Mouse (Mus musculus) heart, adult 2 months (tissue): Measurements from ENCODE around the gene Kcnk6. TPM values are rescaled to one million over a fixed set of nuclear protein-coding genes. Genes with fewer than 3 reads are reported as not detected.
"Not testable (repeated sequence)": the region's sequence is repeated elsewhere in the genome, so short reads cannot be mapped to it uniquely, and the experiment has no call there.

Experiments used
- DNase-seq, 2 experiments: peaks; one replicate each; pipeline ENCODE4 v3.0.0; 2021
- H3K27ac ChIP-seq: fragments of 200-600 bp; 2 replicates; pipeline ENCODE4 v1.8.1; 2022
- H3K27me3 ChIP-seq: fragments of 200-500 bp; 2 replicates; pipeline ENCODE4 v1.6.1; 2012; ENCODE audit warnings: mild to moderate bottlenecking, low read length, inconsistent platforms, mixed read lengths; ENCODE audit not compliant: control insufficient read depth, insufficient read depth
- H3K36me3 ChIP-seq: fragments of 200-500 bp; 2 replicates; pipeline ENCODE4 v1.6.1; 2012; ENCODE audit warnings: low read length, inconsistent platforms; ENCODE audit not compliant: control insufficient read depth, insufficient read depth
- H3K4me1 ChIP-seq: fragments of 200-500 bp; 2 replicates; pipeline ENCODE4 v1.6.1; 2011; ENCODE audit warnings: low read length; ENCODE audit not compliant: control insufficient read depth, insufficient read depth
- H3K4me3 ChIP-seq: fragments of 200-600 bp; 2 replicates; pipeline ENCODE4 v1.8.1; 2022
- H3K79me2 ChIP-seq: fragments of 200-500 bp; replicated peaks from 2 replicates; pipeline ENCODE4 v1.6.1; 2012; ENCODE audit warnings: mild to moderate bottlenecking, inconsistent platforms, low read length, moderate library complexity, mixed read lengths; ENCODE audit not compliant: control insufficient read depth, insufficient read depth
- H3K9ac ChIP-seq: fragments of 200-500 bp; 2 replicates; pipeline ENCODE4 v1.6.1; 2012; ENCODE audit warnings: low read depth, mild to moderate bottlenecking, control low read depth, inconsistent platforms, low read length, mixed read lengths
- CTCF ChIP-seq: fragments of 200-600 bp; IDR thresholded peaks from 2 replicates; pipeline ENCODE4 v1.8.1; 2022; ENCODE audit warnings: antibody characterized with exemption, mild to moderate bottlenecking, moderate library complexity
- EP300 ChIP-seq: fragments of 200-500 bp; IDR thresholded peaks from 2 replicates; pipeline ENCODE4 v1.6.1; 2011; ENCODE audit warnings: low read depth, low read length, control low read depth; ENCODE audit not compliant: insufficient read depth
- POLR2A ChIP-seq: fragments of 200-500 bp; IDR thresholded peaks from 2 replicates; pipeline ENCODE4 v1.6.1; 2011; ENCODE audit warnings: mild to moderate bottlenecking, low read depth, low read length, control low read depth; ENCODE audit not compliant: insufficient read depth
- WGBS: fragments of 180-500 bp; shearing (Covaris S2); methylation state at CpG from one replicate; pipeline ENCODE4 v1.1.7; 2018; 5-methylcytosine and 5-hydroxymethylcytosine counted together
- intact Hi-C: fragments of 180-260 bp; cut with DNase I; formaldehyde crosslinking; loops from one replicate; pipeline ENCODE4 v1.15.1; 2025
- polyA plus RNA-seq: library from polyadenylated mRNA; depleted of rRNA; stranded (reverse); fragments of >200 nt; gene quantifications from 2 replicates; pipeline ENCODE4 v1.2.3, GENCODE M21; 2012
- total RNA-seq, 2 experiments: library from RNA; stranded (reverse); gene quantifications; 2 replicates each; pipeline ENCODE4 v1.2.3; 2021

Gene Kcnk6
- total and polyA plus RNA-seq, 3 experiments = 2.9 to 8.4 (median 3.2) TPM

- Histone ChIP-seq H3K27me3 (no peaks in the 10 kb centered on the region), H3K9ac (no peak overlapping the region), H3K36me3 (no peaks in the 10 kb centered on the region), H3K4me1 (no peaks in the 10 kb centered on the region), H3K4me3 (no peak overlapping the region), H3K27ac (no peak overlapping the region), H3K79me2 (no peaks in the 10 kb centered on the region)
- no peak for TF ChIP-seq POLR2A
- no peak for DNase-seq
- WGBS = 75% methylated on average over 2 of the region's 2 CpGs
- intact Hi-C loops = no loop called here
Observed at GRCm38 (mm10) chr7:29214236-29214635, 18.1 kb downstream of the Kcnk6 start.

GRCm38 (mm10) chr7:29213675-29214082 lies 18.6 kb downstream of the Kcnk6 start, which contains the start of gene Catsperg1:
Gene Catsperg1, minus strand, starts transcription at chr7:29214035.
- no peaks in the 10 kb centered on the region for H3K36me3 ChIP-seq
- no peak within 1 kb of the TSS for H3K9ac ChIP-seq
- DNase-seq = no peak
- no peaks in the 10 kb centered on the region for H3K27me3 ChIP-seq
- WGBS = 19% methylated on average over 20 of the region's 20 CpGs
- no peak within 1 kb of the TSS for H3K27ac ChIP-seq
- H3K4me3 ChIP-seq = no peak within 1 kb of the TSS
- TF ChIP-seq EP300 (no peak), CTCF (no peak), POLR2A (no peak)
- intact Hi-C loops = no loop called here
- no peaks in the 10 kb centered on the region for H3K79me2 ChIP-seq
- H3K4me1 ChIP-seq = no peaks in the 10 kb centered on the region

- H3K27ac ChIP-seq, H3K4me1 ChIP-seq, H3K9ac ChIP-seq, H3K27me3 ChIP-seq, H3K36me3 ChIP-seq, DNase-seq, H3K4me3 ChIP-seq, intact Hi-C loops, H3K79me2 ChIP-seq: not testable (repeated sequence)
- 38% methylated on average over 40 of the region's 40 CpGs for WGBS
Observed at GRCm38 (mm10) chr7:29212775-29213560, 19.3 kb downstream of the Kcnk6 start.

- peak in 1 of 2 experiments; percentile 12 for DNase-seq
- 34% methylated on average over 26 of the region's 26 CpGs for WGBS
- intact Hi-C loops = no loop called here
- Histone ChIP-seq H3K27ac (peak overlapping the region; percentile 84), H3K4me3 (peak overlapping the region; percentile 44), H3K79me2 (no peaks in the 10 kb centered on the region), H3K9ac (no peak overlapping the region), H3K27me3 (no peaks in the 10 kb centered on the region), H3K4me1 (no peaks in the 10 kb centered on the region), H3K36me3 (no peaks in the 10 kb centered on the region)
- no peak for TF ChIP-seq CTCF
- no peak for TF ChIP-seq EP300
- TF ChIP-seq POLR2A = no peak
Observed at GRCm38 (mm10) chr7:29212199-29212765, 20.0 kb downstream of the Kcnk6 start.

GRCm38 (mm10) chr7:29211415-29212198 lies 20.7 kb downstream of the Kcnk6 start:
- peak overlapping the region; percentile 37 for H3K9ac ChIP-seq
- H3K36me3 ChIP-seq = no peaks in the 10 kb centered on the region
- intact Hi-C loops = loop anchor here (1.0 kb wide), 1 partner anchor 20 kb away; no protein-coding TSS in a partner anchor
- H3K27ac ChIP-seq = peak overlapping the region; percentile 84
- WGBS = 5% methylated on average over 34 of the region's 34 CpGs
- H3K4me3 ChIP-seq = peak overlapping the region; percentile 44
- no peaks in the 10 kb centered on the region for H3K4me1 ChIP-seq
- H3K79me2 ChIP-seq = no peaks in the 10 kb centered on the region
- DNase-seq = peak; percentile 87 to 92
- 0 out of 2 replicates have a peak, but pooled peaks have one; percentile 6 for TF ChIP-seq EP300
- peak; percentile 75 for TF ChIP-seq POLR2A
- TF ChIP-seq CTCF = no peak
- H3K27me3 ChIP-seq = no peaks in the 10 kb centered on the region

- Histone ChIP-seq H3K27ac (peak overlapping the region; percentile 84), H3K4me3 (peak overlapping the region; percentile 44)
- peak in 1 of 2 experiments; percentile 56 for DNase-seq
- not testable (repeated sequence) for H3K79me2 ChIP-seq, H3K9ac ChIP-seq, H3K27me3 ChIP-seq, H3K4me1 ChIP-seq, H3K36me3 ChIP-seq
- intact Hi-C loops = loop anchor here (1.0 kb wide), 1 partner anchor 20 kb away; no protein-coding TSS in a partner anchor
- WGBS = 24% methylated on average over 12 of the region's 15 CpGs
Observed at GRCm38 (mm10) chr7:29211013-29211412, 21.3 kb downstream of the Kcnk6 start.
